Mouse (Mus musculus): ENCODE measurements around the gene Sprr2f.

- TF ChIP-seq CTCF (IDR thresholded peaks at IDR 0.05; ENCODE audit: borderline replicate concordance, extremely low read depth, insufficient read depth, insufficient read length) (no peak), POLR2A (IDR thresholded peaks at IDR 0.05; ENCODE audit: borderline replicate concordance, extremely low read depth, insufficient read depth, insufficient read length, poor library complexity, severe bottlenecking) (no peak)
Measured at GRCm38 (mm10) chr3:92364887-92365286, at the start of gene Sprr2f.

Data from brain, embryonic 14.5 days (tissue).